Mouse (Mus musculus): ENCODE data around the gene Olfr796.

- TF ChIP-seq TCF12 (IDR thresholded peaks at IDR 0.05; ENCODE audit: insufficient read depth, poor library complexity, severe bottlenecking) (no peak), POLR2A (IDR thresholded peaks at IDR 0.05; ENCODE audit: insufficient read length, low read depth) (no peak), E2F4 (IDR thresholded peaks at IDR 0.05; ENCODE audit: insufficient read depth) (no peak), SRF (IDR thresholded peaks at IDR 0.05; ENCODE audit: control insufficient read depth, insufficient read length, low read depth) (no peak), MAX (IDR thresholded peaks at IDR 0.05; ENCODE audit: low read depth) (no peak), REST (IDR thresholded peaks at IDR 0.05; ENCODE audit: insufficient read depth, insufficient read length) (no peak), USF1 (IDR thresholded peaks at IDR 0.05; ENCODE audit: low read depth) (no peak), POLR2AphosphoS2 (IDR thresholded peaks at IDR 0.05; ENCODE audit: insufficient read length, low read depth) (no peak), TCF3 (IDR thresholded peaks at IDR 0.05; ENCODE audit: insufficient read length, low read depth) (no peak), CEBPB (IDR thresholded peaks at IDR 0.05; ENCODE audit: insufficient read depth, poor library complexity, severe bottlenecking) (no peak)
Measured at GRCm38 (mm10) chr10:129612470-129612869, at the start of gene Olfr796.
